Mouse (Mus musculus) embryo, embryonic 10.5 days (tissue): ENCODE measurements at regions not wholly inside any gene's neighbourhood (a gene's known extent, or its start where the extent isn't known, plus 50 kb on each side); places are given as distances from the start of the nearest gene placed in this dataset.
A peak's percentile ranks its signal among the peaks of the same experiment; 100 is the strongest.
"Not testable (repeated sequence)": the region's sequence is repeated elsewhere in the genome, so short reads cannot be mapped to it uniquely, and the experiment has no call there.

Source experiments
- DNase-seq: peaks from one replicate; pipeline ENCODE4 v3.0.0-alpha.2; 2015; ENCODE audit warnings: low spot score

DNA sequence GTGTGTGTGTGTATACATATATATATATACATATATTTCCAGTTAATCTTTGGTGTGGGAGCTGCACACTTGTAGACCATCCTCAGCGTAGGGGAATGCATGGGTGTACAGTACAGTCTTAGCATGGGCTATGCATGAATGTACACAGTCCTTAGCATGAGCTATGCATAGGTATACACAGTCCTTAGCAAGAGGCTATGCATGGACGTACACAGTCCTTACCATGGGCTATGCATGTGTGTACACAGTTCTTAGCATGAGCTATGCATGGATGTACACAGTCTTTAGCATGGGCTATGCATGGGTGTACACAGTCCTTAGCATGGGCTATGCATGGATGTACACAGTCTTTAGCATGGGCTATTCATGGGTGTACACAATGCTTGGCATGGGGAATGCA is 70.5 kb downstream of the Rchy1 start:
- no peak for DNase-seq

DNA sequence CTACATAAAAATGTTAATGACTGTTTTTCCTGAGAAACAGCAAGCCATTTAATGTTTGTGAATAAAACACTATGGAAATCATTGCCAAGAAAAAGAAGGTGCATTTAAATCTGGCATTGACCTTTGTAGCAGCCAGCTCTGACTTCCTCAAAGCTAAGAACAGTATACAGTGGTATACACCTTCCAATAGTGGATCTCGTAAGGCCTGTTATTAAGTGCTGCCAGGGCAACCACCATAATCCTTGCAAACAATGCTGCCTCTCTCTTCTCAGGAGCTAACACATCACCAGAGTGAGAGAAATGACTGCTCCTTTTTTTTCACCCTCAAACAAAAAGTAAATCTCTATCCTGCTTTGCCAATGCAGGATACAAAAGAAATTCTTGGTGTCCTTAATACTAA is 81.1 kb downstream of the Rchy1 start:
- no peak for DNase-seq

DNA sequence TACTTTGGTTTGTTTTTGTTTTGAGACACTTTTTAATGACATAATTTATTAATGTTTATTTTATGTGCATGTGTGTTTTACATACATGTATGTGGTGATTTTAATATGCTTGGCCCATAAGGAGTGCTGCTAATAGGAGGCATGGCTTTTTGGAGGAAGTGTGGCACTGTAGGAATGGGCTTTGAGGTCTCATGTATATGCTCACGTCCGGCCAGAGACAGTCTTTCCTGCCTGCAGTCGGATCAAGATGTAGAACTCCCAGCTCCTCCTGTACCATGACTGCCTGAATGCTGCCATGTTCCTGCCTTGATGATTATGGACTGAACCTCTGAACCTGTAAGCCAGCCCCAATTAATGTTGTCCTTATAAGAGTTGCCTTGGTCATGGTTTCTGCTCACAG is 82.6 kb downstream of the Rchy1 start:
- DNase-seq = no peak

DNA sequence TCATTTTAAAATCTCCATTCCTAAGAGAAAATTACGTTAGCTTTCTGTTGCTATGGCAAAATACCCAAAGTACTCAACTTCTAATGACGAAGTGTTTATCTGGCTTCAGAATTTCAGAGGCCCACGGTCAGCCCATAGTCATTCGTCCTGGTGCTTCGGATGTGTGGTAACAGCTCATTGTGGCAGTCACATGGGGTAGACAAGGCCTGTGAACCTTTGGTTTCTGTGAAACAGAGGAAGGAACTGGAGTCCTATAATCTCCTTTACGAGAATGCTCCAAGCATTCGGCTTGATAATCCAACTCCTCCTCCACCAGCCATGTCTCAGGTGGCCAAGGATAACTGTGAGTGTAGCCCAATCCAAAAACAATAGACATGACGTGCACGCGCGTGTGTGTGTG is 84.2 kb downstream of the Rchy1 start:
- no peak for DNase-seq

DNA sequence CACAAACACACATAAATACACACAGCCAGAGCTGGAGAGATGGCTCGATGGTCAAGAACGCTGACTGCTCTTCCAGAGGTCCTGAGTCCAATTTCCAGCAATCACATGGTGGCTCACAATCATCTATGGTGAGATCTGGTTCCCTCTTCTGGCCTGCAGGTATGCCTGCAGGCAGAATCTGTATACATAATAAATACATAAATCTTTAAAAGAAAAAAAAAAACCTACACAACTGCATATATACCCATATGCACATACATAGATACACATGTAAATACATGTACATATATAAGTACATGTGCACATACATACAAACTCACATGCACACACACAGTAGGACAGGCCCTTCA is 86.2 kb downstream of the Rchy1 start:
- DNase-seq = no peak

DNA sequence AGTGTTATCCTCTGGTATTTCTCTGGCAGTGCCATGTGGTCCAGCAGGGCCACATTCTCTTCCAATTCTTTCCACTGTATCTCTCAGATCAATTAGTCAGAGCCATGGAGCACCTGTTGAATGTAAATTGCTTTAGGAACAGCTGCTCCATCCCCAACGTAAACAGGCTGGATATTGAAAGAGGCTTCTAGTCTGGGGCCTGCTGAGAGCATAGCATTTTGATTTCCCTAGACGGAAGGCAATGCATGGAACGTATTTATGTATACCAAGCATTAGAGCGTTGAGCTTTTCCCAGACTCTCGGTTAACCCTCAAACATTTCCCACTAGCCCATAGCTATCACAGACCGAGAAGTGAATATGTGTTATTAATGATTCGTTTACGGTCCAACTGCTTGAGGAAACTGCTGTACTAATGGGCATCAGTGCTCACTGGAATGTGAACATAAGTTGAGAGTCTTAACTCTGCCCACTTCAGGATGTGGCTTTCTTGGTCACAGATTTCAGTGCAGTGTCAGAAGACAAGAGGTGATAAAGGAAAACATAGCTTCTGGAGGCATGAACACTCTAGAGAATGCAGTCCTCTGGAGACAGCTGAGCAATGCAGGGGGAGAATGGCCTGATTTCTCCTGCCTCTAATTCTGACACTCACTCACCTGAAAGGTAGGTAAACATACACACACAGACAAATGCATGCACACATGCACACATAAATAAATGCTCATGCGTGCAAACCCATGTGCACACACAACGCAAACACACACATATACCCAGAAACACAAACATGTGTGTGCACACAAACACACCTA is 86.8 kb downstream of the Rchy1 start:
- DNase-seq = peak; percentile 23

DNA sequence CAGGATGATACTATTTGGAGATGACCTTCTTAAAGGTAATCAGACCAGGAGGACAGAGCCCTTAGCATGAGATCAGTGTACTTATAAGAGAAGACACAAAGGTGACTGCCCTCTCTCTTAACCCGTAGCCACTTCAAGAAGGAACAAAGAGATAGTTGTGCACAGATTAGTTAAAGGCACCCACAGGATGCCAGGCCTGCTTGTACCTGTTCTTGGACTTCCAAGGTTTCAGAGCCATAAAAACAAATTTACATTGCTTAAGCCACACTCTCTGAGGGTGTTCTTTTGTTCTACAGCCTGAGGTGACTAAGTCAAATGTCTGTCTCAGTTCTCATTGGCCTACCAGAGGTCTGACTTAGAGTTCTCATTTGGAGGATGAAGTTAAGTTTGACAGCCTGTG is 90.1 kb downstream of the Rchy1 start:
- DNase-seq = no peak

DNA sequence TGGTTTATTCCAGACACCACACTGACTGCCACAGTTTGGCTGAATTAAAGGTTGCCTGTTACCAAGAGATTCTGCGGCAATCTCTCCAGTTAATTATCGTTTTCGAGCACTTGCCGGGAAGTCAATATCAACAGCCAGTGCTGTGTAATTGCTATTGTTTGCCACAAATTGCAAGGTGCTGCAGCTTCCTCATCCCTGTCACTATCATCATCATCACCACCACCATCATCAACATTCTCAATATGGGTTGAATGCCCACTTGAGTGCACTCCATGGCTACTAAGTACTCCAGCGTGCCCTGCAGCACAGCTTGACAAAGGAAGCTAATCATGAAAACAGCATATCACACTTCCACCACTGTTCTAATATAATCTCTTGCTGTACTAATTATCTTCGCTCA is 93.1 kb downstream of the Rchy1 start:
- DNase-seq = no peak

DNA sequence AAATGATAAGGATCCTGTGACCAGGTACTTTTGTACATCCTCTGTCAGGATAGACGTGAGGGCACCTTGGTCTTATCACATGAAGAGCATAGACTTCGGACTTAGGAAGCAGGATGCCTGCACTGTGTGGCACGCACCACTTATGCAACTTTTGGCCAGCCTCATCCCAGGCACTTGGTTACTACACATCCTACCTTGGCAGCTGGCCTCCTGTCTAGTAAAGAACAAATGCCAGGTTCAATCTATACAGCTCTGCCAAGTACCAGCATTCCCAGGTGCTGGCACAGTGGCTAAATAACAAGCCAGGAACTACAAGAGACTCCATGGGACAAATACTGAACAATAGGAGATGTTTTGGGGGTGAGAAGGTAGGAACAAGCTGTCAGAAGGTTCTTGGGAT is 96.7 kb downstream of the Rchy1 start:
- no peak for DNase-seq

DNA sequence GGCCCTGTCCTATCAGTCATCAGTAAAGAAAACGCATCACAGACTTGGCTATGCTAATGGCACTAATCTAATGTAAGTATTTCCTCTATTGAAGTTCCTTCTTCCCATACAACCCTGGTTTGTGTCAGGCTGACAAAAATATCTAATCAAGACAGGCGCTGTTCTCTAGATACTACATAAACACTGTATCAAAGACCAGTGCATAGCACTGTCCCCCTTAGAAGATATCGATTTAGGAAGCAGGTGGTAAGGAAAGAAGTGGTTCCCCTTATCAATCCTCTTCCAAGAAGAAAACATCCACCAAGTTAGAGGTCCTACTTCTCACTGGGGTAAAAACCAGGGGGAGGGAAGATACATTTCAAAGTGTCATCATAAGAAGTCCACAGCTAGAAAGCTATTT is 97.5 kb downstream of the Rchy1 start:
- no peak for DNase-seq

DNA sequence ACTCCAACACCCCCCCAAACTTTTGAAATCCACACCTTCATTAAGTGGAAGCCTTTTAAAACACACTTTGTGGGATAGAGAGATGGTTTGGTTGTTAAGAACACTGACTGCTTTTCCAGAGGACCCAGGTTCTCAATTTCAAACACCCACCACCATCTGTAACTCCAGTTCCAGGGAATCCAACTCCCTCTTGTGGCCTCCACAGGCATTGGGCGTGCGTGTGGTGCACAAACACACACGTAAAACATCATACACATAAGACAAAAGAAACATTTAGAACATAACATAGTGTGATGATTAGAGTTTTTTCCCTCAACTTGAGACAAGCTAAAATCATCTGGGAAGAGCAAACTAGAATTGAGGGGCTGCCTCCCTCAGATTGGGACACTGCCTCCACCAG is 100.0 kb downstream of the Rchy1 start:
- DNase-seq = no peak

DNA sequence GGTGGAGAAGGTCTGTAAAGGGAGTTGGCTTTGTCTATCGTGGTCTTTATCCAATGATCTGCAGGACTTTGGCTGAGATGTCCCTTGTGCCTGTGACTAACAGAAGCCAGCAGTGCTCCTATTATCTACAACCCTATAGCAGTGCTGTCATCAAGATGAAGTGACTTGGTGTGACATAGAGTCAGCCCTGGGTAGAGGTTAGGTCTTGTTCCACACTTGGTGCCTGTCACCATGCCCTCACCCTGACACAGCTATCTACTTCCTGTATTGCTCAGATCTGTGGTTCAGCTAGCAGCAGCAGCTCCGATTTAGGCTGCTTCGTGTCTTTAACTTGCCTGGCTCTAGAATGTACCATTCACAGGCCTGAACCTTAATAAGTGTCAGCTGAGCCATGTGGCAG is 100.6 kb downstream of the Rchy1 start:
- DNase-seq = no peak

DNA sequence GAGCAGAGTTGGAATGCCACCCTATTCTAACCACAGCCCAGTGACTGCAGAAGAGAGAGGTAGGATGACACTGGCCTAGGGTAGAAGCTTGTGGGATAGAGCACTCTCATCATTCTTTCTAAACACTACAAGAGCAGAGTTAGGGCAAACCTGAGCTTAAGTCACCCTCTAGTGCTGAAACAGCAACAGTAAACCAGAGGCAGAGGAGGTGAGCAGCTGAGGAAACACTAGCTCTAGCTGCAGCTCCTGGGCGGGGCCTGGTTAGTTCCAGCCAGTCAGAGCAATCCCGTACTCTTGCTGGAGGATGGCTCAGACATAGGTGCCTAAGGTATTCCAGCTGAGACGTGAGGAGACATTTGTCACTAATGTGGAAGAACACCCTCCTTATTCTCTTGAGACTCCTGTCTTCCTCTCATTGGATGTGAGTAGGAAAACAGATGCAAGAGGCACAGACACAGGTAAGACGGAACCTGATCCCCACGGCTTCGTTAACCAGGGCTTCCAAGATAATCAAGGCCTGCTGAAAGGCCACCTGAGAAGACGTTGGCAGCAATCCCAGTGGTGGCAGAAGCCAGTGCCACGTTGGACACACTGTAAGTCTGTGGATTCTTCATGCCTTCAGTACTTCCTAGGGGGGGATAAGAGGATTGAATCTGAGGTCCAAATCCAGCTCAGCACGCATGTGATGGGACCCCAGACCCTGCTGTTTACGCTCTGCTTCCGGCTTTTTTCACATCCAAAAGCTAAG is 101.3 kb downstream of the Rchy1 start:
- peak; percentile 22 for DNase-seq

DNA sequence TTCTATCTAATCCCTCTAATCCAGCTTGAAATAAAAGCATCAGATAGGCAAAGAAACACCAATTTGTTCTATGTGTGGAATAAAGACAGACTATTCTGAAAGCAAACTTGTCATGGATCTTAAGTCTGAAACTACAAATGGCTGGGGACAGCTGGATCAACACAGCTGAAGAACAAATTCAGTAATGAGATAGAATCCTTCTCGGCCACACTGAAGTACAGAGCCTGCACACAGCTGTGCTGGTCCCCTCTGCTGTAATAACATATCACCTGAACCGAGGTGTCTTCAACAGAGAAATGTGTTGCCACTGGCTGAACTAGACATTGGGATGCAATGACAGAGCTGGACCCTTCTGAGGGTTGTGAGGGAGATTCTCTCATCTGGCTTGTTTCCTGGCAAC is 102.4 kb downstream of the Rchy1 start:
- no peak for DNase-seq

DNA sequence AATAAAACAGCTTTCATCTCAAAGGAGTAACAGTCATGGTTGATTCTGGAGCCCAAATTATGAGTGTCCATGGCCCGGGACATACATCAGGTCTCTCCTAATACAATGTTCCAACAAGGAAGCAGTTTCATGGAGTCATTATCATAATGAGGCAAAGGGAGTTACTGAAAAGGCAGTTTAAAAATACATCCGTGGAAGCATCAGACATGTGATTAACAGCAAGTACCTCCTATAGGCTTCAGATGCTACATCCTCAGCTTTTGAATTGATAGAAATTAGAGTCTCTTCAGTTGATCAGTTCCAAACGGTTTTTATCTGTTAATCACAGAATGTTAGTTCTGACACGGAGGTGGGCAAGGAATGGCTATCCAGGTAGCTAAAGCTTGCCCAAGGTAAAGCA is 110.5 kb downstream of the Rchy1 start:
- no peak for DNase-seq

DNA sequence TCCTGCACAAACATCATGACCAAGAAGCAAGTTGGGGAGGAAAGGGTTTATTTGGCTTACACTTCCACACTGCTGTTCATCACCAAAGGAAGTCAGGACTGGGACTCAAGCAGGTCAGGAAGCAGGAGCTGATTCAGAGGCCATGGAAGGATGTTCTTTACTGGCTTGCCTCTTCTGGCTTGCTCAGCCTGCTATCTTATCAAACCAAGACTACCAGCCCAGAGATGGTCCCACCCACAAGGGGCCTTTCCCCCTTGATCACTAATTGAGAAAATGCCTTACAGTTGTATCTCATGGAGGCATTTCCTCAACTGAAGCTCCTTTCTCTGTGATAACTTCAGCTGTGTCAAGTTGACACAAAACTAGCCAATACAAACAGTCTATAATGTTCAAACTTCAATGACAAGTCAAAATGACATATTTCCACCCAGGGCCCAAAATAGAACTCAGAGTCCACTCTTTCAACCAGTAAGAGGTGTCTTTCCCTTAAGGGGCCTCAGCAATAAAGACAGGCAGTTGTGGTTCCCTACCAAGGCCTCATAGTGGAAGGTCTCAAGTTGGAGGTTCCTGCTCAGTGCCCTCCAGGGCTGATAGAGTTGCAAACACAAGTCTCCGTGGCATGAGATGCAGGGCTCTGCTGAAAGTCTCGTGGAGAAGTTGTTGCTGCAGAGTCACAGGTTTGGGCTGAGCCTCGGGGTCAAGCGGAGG is 111.9 kb downstream of the Rchy1 start:
- not testable (repeated sequence) for DNase-seq

DNA sequence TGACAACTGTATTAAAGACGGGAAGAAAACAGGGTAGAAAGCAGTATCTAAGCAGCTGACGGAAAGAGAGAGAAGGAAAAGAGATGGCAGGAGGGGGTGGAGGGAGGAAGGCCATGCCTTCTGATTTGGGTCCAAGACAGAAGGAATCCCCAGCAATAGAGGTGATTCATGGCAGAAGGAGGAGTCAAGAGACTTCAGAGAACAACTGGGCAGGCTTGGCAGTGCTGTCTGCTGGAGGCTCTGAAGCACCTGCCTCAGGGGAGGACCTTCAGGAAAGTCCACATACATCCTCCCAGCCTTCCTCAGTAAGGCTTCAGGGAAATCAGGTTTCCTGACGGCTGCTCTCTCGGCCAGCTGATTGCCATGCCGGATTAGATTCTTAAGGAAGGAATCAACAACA is 112.4 kb downstream of the Rchy1 start:
- DNase-seq = no peak

DNA sequence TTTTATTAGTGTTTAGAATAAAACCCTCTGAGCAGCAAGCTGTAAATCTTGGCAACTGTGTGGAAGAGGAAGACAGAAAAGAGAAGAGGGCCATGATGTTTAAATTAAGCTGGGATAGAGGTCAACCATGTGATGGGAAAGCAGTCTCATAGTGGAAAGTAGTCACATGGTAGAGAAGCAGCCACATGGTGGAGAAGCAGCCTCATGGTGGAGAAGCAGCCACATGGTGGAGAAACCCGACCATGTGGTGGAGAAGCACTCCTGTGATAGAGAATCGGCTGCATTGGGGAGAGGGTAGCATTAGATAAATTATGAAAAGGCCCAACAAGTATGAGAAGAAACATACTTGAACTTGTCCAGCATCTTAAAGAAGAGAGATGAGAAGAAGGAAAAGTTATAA is 113.3 kb downstream of the Rchy1 start:
- no peak for DNase-seq

DNA sequence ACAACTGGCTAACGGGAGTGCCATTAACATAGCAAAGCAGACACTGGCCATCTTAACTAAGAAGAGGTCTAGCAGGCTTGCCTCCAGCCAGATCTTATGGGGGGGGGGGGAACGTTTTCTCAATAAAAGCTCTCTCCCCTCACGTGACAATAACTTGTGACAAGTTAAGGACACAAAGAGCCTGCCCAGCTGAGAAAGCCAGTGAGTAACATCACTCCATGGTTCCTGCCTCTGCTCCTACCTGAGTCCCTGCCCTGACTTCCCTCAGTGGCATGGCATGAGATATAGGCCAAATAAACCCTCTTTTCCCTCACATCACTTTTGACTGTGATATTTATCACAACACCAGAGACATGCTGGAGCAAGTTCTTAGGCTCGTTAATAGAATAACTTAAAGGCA is 113.8 kb downstream of the Rchy1 start:
- DNase-seq = no peak

DNA sequence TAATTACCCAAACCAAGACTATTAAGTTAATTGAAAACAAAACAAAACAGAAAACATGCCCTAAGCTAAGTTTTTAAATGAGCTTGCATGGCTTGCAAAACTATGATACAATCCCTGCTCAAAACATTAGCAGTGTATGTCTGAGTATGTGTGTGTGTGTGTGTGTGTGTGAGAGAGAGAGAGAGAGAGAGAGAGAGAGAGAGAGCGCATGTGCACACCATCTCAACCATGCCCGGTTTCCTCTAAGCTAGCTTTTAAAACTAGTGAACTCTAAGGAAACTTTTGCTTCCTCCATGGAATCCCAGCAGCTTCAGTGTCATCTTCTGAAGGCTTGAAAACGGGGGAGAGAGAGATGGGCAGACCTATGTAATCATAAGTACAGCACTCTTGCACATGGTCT is 114.3 kb downstream of the Rchy1 start:
- no peak for DNase-seq

DNA sequence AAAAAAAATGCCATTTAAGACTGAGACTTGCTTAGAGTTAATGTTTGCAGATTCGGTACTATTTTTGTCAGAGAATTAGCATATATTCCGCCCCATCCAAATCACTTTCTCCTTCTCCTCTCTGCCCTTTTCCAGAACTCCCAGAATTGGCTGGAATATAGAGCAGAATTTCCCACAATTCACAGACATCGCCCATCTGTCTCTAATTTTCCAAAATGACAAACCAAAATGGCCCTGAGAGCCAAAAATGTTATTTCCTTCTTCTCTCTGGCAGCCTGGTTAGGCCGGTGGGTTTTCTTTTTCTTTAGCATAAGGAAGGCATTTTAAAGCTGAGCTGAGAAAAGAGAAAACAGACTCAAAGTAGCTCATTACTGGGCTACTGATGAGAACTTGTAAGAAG is 119.8 kb downstream of the Rchy1 start:
- DNase-seq = no peak

DNA sequence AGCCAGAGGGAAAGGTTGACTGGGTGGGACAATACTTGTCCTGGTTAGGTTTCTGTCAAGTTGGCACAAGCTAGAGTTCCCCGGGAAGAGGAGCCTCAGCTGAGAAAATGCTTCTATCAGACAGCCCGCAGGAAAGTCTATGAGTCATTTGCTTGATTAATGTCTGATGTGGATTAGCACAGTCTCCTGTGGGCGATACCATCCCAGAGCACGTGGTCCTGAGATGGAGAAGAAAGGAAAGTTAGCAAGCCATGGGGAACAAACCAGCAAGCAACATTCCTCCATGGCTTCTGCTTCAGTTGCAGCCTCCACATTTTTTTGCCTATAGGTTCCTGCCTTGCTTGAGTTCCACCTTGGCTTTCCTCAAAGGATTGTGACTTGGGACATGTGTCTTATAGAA is 121.8 kb downstream of the Rchy1 start:
- no peak for DNase-seq

DNA sequence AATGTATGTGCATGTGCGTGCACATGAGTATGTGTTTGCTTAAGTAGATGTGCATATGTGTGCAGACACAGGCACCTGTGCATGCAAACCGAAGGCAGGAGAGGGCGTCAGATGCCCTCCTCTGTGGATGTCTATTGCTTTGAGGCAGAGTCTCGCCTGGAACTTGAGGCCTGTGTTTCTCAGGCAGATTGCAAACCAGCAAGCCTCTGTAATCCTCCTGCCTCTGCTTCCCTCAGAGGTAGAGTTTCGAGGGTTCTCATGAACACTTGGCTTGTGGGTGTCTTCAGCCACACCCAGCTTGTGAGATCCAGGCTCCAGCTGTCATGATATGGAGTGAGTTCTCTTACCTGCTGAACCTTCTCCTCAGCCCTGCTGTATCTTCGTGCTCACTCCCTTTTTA is 134.4 kb downstream of the Rchy1 start:
- no peak for DNase-seq
